Mouse (Mus musculus) liver, embryonic 16.5 days (tissue): ENCODE results near the gene Pnpla7. TPM values are rescaled to one million over a fixed set of nuclear protein-coding genes. Genes with fewer than 3 reads are reported as not detected.

Source experiments
- ATAC-seq: fragments of 200-750 bp; cut with Nextera tagmentation; 2 replicates; pipeline ENCODE4 v1.8.0; 2017; ENCODE audit warnings: low read depth, mild to moderate bottlenecking, moderate number of reproducible peaks, moderate library complexity
- H3K27ac ChIP-seq: fragments of 300-500 bp; sonication (generic); 2 replicates; pipeline ENCODE4 v1.5.1; 2014; ENCODE audit warnings: mild to moderate bottlenecking, low read length
- H3K27me3 ChIP-seq: fragments of 300-500 bp; sonication (generic); 2 replicates; pipeline ENCODE4 v1.6.1; 2014; ENCODE audit warnings: low read depth, low read length, mixed read lengths; ENCODE audit not compliant: control insufficient read depth, insufficient read depth
- H3K36me3 ChIP-seq: fragments of 300-500 bp; sonication (generic); 2 replicates; pipeline ENCODE4 v1.6.1; 2014; ENCODE audit warnings: mild to moderate bottlenecking; ENCODE audit not compliant: control insufficient read depth, insufficient read depth
- H3K4me1 ChIP-seq: fragments of 300-500 bp; sonication (generic); 2 replicates; pipeline ENCODE4 v1.6.1; 2014; ENCODE audit warnings: low read depth, low read length, mixed read lengths; ENCODE audit not compliant: control insufficient read depth
- H3K4me2 ChIP-seq: fragments of 300-500 bp; sonication (generic); 2 replicates; pipeline ENCODE4 v1.6.1; 2014; ENCODE audit warnings: low read depth, low read length, mixed read lengths
- H3K4me3 ChIP-seq: fragments of 300-500 bp; sonication (generic); 2 replicates; pipeline ENCODE4 v1.5.1; 2014; ENCODE audit warnings: low read depth, mild to moderate bottlenecking, low read length
- H3K9ac ChIP-seq: fragments of 300-500 bp; sonication (generic); 2 replicates; pipeline ENCODE4 v1.6.1; 2014; ENCODE audit warnings: low read depth, low read length
- H3K9me3 ChIP-seq: fragments of 300-500 bp; sonication (generic); replicated peaks from 2 replicates; pipeline ENCODE4 v1.6.1; 2016; ENCODE audit warnings: low read length; ENCODE audit not compliant: control insufficient read depth
- WGBS: fragments of 180-500 bp; shearing (Covaris S2); extraction: QIAGEN DNeasy Blood & Tissue Kit; methylation state at CpG from one replicate; pipeline ENCODE4 v1.1.7; 2014; ENCODE audit not compliant: insufficient replicate concordance; 5-methylcytosine and 5-hydroxymethylcytosine counted together
- microRNA-seq: library from miRNA; unstranded; fragments of <30 nt; microRNA quantifications from one replicate; pipeline ENCODE4, GENCODE M21; 2016
- polyA plus RNA-seq: library from polyadenylated mRNA; unstranded; fragments of >200 nt; fragmentation: Nextera tagmentation; extraction: Ambion mirVana; gene quantifications from 2 replicates; pipeline ENCODE4 v1.2.1, GENCODE M21; 2015

The Pnpla7 gene
- polyA plus RNA-seq, 1 experiment from 2014 or later, result 13.7 TPM

DNA sequence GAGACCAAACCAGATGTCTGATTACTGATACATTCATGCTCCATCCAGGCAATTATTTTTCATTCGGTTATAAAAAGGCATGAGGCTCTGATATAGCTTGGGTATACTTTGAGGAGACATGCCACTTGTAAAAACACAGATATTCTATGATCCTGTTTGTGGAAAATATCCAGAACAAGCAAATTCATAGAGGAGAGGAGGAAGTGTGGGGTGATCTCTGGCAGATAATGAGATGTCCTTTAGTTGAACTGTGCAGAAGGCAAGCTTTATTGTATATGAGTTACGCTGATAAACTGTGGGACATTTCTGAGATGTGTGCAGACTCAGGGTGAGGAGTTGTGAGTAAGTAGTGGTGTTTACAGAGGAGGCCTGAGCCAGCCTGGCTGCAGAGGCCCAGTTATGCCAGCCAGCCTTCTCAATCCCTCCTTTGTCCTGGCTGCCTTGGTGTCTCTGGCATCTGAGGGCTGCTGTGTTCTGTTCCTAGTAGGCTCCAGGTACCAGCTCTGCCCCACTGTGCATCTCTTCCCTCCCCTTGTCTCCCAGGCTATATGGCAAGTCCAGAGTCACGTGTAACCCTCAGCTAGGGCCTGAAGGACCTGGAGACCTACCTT is 122.3 kb downstream of the Pnpla7 start:
- Histone ChIP-seq H3K4me2 (no peak overlapping the region), H3K9me3 (no peaks in the 10 kb centered on the region), H3K36me3 (no peaks in the 10 kb centered on the region), H3K9ac (no peak overlapping the region), H3K27me3 (no peaks in the 10 kb centered on the region), H3K4me3 (no peak overlapping the region), H3K4me1 (peaks cover 10% of the 10 kb centered on the region), H3K27ac (no peak overlapping the region)
- WGBS, result 53% methylated on average over 3 of the region's 3 CpGs
- no peak for ATAC-seq

DNA sequence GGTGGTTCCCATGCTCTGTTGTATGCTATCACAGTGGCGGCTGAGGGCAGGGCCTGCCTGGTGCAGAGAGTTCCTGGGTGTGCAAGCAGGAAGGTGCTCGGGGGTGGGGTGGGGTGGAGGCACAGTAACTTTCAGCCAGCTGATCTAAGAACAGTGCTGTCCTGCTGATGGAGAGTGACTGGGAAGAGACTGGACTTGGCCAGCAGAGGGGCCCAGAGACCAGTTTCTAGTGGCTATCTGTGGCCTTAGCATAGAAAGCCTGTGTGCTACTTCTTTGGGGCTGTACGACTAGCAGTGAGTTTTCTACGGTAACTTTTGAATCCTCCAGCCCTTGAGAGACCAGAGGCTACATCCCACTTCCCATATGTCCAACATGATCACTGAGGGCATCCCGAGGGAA is 123.1 kb downstream of the Pnpla7 start:
- H3K4me1 ChIP-seq, result peaks cover 10% of the 10 kb centered on the region
- H3K9ac ChIP-seq, result no peak overlapping the region
- H3K4me3 ChIP-seq, result no peak overlapping the region
- H3K36me3 ChIP-seq, result no peaks in the 10 kb centered on the region
- H3K9me3 ChIP-seq, result no peaks in the 10 kb centered on the region
- H3K4me2 ChIP-seq, result no peak overlapping the region
- H3K27me3 ChIP-seq, result no peaks in the 10 kb centered on the region
- H3K27ac ChIP-seq, result no peak overlapping the region
- WGBS, result 37% methylated on average over 5 of the region's 5 CpGs
- no peak for ATAC-seq

DNA sequence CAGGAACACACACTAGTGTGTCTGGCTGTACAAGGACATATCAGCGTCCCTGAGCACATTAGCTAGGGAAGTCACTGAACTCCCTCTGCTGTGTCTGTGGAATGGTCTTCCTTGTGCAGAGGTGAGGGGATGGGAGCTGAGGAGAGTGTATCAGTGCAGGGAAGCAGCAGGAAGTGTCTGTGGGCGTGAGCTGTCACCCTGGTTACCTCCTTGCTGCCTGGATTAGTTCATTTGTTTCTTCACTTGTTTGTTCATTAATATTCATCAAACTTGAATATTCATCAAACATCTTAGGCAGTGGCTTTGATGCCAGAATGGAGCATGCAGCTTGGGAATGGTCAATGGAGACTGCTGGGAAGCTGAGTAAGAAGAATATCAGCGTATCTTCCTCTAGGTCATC is 123.9 kb downstream of the Pnpla7 start:
- H3K9ac ChIP-seq, result no peak overlapping the region
- H3K9me3 ChIP-seq, result no peaks in the 10 kb centered on the region
- H3K4me2 ChIP-seq, result no peak overlapping the region
- H3K4me3 ChIP-seq, result no peak overlapping the region
- H3K27me3 ChIP-seq, result no peaks in the 10 kb centered on the region
- H3K36me3 ChIP-seq, result no peaks in the 10 kb centered on the region
- WGBS, result 64% methylated on average over 3 of the region's 3 CpGs
- no peak overlapping the region for H3K27ac ChIP-seq
- H3K4me1 ChIP-seq, result peaks cover 8% of the 10 kb centered on the region
- ATAC-seq, result no peak

Small RNA genes within 50 kb of the gene (microRNA-seq; reads per million reads assigned to microRNA genes)
- gene Gm22875 (not detected), gene Gm24328 (not detected), gene Mir7664 (not detected)

Other genes with a start within 250 kb of the Pnpla7 start
- gene Cacna1b, start 212.9 kb upstream of the Pnpla7 start, polyA plus RNA-seq, result 0.01 and 0.06 TPM in 2 replicates
- 13.4 and 14.2 TPM in 2 replicates for gene Ehmt1, start 56.4 kb upstream of the Pnpla7 start, polyA plus RNA-seq
- gene Arrdc1, start 40.8 kb upstream of the Pnpla7 start, polyA plus RNA-seq, result 16.0 and 16.1 TPM in 2 replicates
- 1.5 and 1.7 TPM in 2 replicates for gene Zmynd19, start 26.2 kb upstream of the Pnpla7 start, polyA plus RNA-seq
- 7.2 TPM in 2 replicates for gene Dph7, start 13.6 kb upstream of the Pnpla7 start, polyA plus RNA-seq
- 56.6 and 58.8 TPM in 2 replicates for gene Mrpl41, start 935 bp upstream of the Pnpla7 start, polyA plus RNA-seq
- 9.5 and 10.8 TPM in 2 replicates for gene Nsmf, start 78.3 kb downstream of the Pnpla7 start, polyA plus RNA-seq
- gene Entpd8, start 104.3 kb downstream of the Pnpla7 start, polyA plus RNA-seq, result 5.3 and 8.0 TPM in 2 replicates
- gene Noxa1, start 119.1 kb downstream of the Pnpla7 start, polyA plus RNA-seq, result 0.82 and 0.85 TPM in 2 replicates
- 1.1 and 1.3 TPM in 2 replicates for gene Nrarp, start 204.7 kb downstream of the Pnpla7 start, polyA plus RNA-seq
- 6.5 and 6.6 TPM in 2 replicates for gene Tor4a, start 220.9 kb downstream of the Pnpla7 start, polyA plus RNA-seq
- gene Nelfb, start 235.5 kb downstream of the Pnpla7 start, polyA plus RNA-seq, result 33.9 and 34.9 TPM in 2 replicates
- not detected in 2 replicates for gene Stpg3, start 238.6 kb downstream of the Pnpla7 start, polyA plus RNA-seq
- gene Fam166a, start 242.7 kb downstream of the Pnpla7 start, polyA plus RNA-seq, result not detected in 2 replicates
- 590 and 624 TPM in 2 replicates for gene Tubb4b, start 248.7 kb downstream of the Pnpla7 start, polyA plus RNA-seq